Mouse (Mus musculus) T-helper 2 cell (primary cell): Measurements from ENCODE around the gene Mroh3.

Experiments used
- in situ Hi-C: fragments of 300-600 bp; cut with MboI, MseI; formaldehyde crosslinking; loops from one replicate; pipeline ENCODE4 v1.15.1; 2025; ENCODE audit warnings: high pct_unique_total_duplicates

Gene Mroh3

GRCm38 (mm10) chr1:136228328-136229039, 15.9 kb upstream of the Mroh3 start:
- in situ Hi-C loops, result no loop called here

DNA sequence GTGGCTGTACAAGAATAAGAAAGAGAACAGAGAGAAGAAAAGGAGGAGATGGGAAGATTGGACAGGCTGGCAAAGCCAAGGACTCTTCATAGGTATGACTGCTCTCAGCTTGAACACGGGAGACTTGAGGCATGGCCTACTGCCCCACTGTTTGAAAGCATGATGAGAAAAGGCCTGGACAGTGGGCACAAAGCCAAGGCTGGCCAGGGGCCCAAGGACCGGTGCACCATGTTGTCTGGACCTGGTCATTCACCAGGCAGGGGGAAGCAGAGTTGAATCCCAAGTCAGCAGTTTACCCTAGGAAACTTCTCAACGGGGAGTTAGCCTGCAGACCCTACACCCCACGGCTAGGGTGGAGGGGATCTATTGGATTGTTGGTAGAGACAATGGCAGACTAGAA, 15.2 kb upstream of the Mroh3 start:
- in situ Hi-C loops, result no loop called here

- in situ Hi-C loops, result no loop called here
Measured at GRCm38 (mm10) chr1:136226626-136227025, 14.0 kb upstream of the Mroh3 start.

DNA sequence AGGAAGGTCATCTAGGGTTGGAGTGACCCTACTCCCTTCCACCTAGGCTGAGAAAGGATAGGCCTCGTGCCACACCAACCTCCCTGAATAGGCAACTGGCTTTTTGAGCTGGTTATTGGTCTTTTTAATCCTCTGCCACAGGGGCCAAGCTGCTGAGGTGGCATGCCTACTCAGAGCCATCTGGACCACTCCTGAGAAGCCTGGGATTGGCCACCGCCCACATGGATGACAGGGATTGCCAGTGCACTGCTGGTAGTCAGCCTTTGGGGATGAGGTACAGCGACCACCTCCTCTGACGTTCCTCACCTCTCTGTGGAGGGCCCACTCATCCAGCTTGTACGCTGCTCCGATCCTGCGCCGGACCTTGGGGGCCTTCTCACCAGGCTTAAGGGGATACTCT, 13.2 kb upstream of the Mroh3 start:
- in situ Hi-C loops, result no loop called here

DNA sequence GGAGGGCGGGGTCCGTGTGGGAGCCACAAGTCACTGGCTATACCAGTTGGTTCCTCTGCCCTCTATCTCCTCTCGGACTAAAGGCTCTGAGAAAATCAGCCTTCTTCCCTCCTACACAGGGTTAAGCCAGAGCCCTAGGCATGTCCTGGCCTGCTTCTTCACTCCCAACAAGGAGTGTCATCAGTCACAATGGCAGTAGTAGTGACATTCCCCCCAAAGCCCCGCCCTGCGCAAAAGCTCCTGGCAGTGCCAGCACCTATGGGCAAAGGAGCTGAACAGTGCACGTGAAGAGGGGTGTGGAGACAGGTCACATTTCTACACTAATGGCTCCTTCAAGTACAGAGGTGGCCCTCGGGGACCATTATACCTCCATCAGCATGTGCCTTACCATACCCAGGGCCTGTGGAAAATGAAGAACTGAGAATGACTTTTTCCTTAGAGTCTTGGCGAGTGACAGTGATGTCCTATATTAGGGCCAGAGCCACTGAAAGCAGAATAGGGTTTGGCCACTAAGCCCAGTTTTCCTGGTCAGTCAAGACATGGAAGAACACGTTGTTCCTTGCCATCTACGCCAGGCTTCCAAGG, 11.2 kb upstream of the Mroh3 start:
- in situ Hi-C loops, result no loop called here

DNA sequence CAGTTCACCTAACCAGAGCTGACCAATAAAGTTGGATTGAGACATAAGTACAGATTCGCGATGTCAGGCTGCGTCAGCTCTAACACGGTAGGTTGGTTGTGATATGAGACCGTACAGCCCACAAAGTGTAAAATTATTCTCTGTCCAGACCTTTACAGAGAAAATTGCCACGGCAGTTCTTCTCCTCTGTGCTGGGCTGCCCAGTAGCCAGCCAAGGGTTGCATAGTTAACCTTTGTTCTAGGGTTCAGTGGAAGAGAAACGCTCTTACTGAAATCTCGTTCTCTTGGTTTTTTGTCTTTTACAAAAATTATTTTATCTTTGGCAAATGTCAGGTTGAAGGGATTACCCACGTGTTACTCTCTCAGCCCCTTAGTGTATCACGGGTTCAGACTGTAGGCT, 9.8 kb upstream of the Mroh3 start:
- in situ Hi-C loops, result no loop called here

GRCm38 (mm10) chr1:136220037-136220871, 7.6 kb upstream of the Mroh3 start:
- in situ Hi-C loops, result no loop called here

- in situ Hi-C loops, result no loop called here
Measured at GRCm38 (mm10) chr1:136214304-136214703, 1.7 kb upstream of the Mroh3 start.

DNA sequence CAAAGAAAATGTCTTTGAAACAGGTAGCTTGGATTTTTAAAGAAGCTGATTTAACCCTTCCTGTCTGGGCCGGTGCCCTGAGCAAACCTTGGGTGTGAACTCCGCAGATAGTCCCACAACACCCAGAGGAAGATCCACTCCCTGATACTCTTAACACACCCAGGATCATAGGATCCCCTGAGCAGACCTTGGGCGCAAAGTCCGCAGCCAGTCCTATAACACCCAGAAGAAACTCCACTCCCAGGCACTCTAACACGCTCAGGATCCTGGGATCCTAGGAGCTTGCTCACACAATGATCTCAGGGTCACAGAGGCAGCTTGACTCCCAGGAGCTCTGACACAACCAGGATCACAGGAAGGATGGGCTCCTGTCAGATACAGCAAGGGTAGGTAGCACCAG, 22.6 kb downstream of the Mroh3 start:
- in situ Hi-C loops, result no loop called here

DNA sequence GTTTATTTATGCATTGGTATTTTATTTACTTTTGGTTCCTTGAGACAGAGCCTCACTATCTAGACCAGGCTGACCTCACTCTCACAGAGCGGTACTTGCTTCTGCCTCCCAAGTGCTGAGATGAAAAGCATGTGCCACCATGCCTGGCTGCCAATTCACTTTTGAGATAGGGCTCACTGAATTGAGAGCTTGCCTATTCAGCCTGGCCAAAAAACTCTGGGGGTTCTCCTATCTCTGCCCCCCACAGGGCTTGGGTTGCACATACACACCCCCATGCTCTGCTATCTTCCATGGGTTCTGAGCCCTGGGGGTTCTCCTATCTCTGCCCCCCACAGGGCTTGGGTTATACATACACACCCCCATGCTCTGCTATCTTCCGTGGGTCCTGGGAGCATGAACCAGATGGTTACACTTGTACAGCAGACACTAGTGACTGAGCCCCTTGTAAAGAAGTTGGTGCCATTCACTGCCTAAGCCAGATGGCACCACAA, 33.1 kb downstream of the Mroh3 start:
- in situ Hi-C loops, result loop anchor here (10.0 kb wide), 1 partner anchor 275 kb away; no protein-coding TSS in a partner anchor

- in situ Hi-C loops, result loop anchor here (10.0 kb wide), 1 partner anchor 276 kb away; no protein-coding TSS in a partner anchor
Measured at GRCm38 (mm10) chr1:136178741-136179140, 33.9 kb downstream of the Mroh3 start.

- in situ Hi-C loops, result loop anchor here (10.0 kb wide), 1 partner anchor 278 kb away; no protein-coding TSS in a partner anchor
Measured at GRCm38 (mm10) chr1:136177085-136177484, 35.5 kb downstream of the Mroh3 start.

DNA sequence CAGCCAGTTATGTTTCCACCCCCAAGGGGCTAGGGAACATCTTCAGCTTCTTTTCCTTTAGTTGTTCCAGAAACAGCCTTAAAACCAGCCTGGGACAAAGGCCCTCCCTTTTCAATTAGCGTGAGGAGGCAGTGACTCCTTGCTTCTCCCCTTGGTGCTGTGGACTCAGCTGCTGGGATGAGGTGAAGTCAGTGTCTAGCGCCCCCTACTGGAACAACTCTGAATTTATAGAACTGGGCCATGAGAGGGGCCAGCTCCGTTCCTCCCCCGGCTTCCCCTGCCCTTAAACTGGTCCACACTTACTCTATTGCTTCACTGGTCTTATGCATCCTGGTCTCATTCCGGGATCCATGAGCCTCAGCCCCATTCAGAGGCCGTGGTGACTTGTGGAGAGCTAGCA, 37.4 kb downstream of the Mroh3 start:
- in situ Hi-C loops, result loop anchor here (10.0 kb wide), 1 partner anchor 280 kb away; no protein-coding TSS in a partner anchor

DNA sequence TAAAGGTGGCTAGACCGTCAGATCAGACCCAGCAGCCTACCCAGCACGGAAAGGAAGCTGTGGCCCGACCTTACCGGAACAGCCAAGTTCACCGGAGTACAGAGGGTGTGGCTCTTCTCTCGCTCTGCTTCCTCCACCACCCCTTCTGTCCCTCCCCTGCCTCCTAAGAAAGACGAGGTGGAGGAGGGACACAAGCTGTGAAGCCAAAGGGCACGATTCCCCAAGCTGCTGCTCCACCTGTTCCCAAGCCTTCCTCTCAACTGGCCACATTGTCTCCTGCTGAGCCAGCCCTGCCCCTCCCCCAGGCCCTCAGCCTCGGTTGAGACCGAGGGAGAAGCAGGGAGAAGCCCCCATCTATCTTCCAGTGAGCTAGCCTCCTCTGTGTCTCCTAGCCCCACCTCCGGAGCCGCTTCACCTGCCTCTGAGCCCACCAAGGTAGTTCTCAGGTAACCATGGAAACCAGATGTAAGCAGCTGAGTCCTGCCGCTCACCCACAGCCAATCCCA, 38.5 kb downstream of the Mroh3 start:
- in situ Hi-C loops, result loop anchor here (10.0 kb wide), 1 partner anchor 281 kb away; no protein-coding TSS in a partner anchor

- in situ Hi-C loops, result loop anchor here (10.0 kb wide), 1 partner anchor 282 kb away; no protein-coding TSS in a partner anchor
Measured at GRCm38 (mm10) chr1:136172696-136173095, 39.9 kb downstream of the Mroh3 start.

DNA sequence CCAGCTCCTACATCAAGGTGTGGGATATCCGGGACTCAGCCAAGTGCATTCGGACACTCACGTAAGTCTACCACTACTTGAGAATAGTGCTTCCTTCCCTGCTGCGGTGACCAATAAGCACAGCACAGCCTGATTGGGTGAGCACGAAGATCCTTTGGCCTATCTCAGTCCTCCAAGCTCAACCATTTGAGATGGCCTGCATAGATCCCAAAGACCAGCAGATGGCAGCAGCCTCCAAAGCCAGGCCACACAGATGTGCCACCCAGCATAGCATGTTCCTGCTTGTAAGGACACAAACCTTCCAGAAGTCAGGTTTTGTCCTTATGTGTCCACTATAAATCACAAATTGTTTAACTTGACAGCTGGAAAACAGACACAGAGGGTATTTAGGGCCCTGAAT, 42.5 kb downstream of the Mroh3 start:
- in situ Hi-C loops, result loop anchor here (10.0 kb wide), 1 partner anchor 285 kb away; no protein-coding TSS in a partner anchor

DNA sequence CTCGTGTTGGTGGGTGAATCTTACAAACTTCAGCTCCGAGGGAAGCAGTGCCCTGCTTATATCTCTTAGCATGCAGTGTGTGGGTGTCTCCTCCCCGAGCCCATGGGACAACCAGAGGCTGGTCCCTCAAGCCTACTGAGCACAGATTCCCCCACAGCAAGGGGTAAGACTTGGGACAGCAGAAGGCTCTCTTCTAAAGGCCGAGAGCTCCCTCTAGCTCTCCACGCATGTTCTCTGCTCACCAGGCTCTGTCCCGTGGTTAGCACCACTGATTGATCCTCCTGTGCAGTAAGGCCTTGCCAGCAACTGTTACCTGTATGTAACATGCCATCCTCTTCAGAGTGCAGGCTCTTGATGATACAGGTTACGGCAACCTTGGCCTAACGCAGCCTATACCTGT, 45.0 kb downstream of the Mroh3 start:
- in situ Hi-C loops, result no loop called here

DNA sequence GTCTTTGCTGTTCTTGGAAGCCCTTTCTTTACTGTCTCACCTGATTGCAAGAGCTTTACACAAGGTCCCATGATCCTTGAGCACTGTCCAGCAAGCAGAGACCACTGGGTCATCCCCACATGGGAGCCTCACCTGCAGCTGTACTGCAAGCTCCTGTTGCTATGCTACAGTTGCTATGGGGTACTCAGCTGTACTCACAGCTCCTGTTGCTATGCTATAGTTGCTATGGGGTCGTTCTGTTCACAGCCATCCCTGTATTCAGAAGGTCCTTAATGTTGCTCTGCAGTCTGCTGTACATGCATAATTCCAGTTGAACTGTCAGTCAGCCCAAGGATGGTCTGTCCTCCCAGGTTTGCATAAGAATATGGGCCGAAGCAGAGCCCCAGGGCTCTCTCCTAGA, 47.2 kb downstream of the Mroh3 start:
- in situ Hi-C loops, result no loop called here

DNA sequence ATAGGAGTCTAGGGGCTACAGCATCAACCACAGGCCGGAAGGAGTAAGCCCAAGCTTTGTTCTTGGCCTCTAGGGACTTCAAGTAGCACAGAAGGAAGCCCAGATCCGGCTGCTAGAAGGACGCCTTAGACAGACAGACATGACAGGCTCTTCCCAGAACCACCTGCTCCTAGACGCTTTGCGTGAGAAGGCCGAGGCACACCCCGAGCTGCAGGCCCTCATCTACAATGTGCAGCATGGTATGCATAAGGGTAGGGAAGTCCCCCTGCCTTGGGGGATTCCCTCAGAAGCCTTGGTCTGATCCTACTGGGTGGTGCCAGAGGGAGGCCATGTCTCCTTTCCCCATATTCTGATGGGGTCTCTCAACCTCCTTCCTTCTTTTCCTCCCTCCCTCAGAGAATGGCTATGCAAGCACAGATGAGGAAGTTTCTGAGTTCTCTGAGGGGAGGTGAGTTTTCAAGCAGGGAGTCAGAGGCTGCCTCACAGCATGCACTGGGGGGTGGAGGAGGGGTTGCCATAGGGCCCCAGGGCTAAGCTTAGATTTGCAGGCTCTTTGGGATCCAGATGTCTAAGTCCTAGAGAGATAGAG, 51.2 kb downstream of the Mroh3 start:
- in situ Hi-C loops, result loop anchor here (5.0 kb wide), 1 partner anchor 49 kb away; no protein-coding TSS in a partner anchor

DNA sequence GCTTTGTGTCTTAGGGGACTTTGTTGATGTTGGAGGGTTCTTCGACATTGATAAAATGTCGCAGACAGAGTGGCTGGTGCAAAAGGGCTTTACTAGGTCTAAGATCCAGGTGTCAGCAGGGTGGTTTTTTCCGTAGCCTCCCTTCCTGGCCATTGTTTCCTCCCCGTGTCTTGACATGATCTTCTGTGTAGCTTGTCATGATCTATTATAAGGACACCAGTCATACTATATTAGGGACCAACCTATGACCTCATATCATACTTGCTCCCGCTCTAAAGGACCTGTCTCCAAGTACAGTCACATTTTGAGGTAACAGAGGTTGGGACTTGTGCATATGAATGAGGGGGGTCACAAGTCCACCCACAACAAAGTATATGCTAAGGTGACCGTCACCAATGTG, 51.7 kb downstream of the Mroh3 start:
- in situ Hi-C loops, result loop anchor here (5.0 kb wide), 1 partner anchor 49 kb away; no protein-coding TSS in a partner anchor

GRCm38 (mm10) chr1:136160297-136160696, 52.3 kb downstream of the Mroh3 start:
- in situ Hi-C loops, result loop anchor here (5.0 kb wide), 1 partner anchor 48 kb away; no protein-coding TSS in a partner anchor
